In genomic region chr4:65807341-65807740, GRCm38 (mm10) we compare ENCODE assay signal across 16 mouse cellular contexts.
"Had no signal": no experiment of that assay in that cellular context is flagged by ENCODE, and none has a peak within 500 bp of the region (broad histone marks: within the 10 kb centered on the region; RNA-seq: fewer than 3 reads in every experiment).

No protein-coding gene starts in this region.

- H3K9me3 ChIP-seq: limb, embryonic 10.5 days; liver, embryonic 15.5 days; neural tube, embryonic 12.5 days; stomach, embryonic 15.5 days had no signal

- DNase-seq: kidney, adult 8-10 months; kidney, postnatal 10 days; kidney, postnatal 4 days; lung, adult 2 months; lung, postnatal 36 days; midbrain, embryonic 14.5 days; spleen, adult 18-20 months; thymus, adult 2 months; thymus, postnatal 25 days had no signal

- H3K4me1 ChIP-seq: limb, embryonic 10.5 days; liver, embryonic 15.5 days; neural tube, embryonic 12.5 days; stomach, embryonic 15.5 days had no signal

- H3K9ac ChIP-seq: liver, embryonic 15.5 days; neural tube, embryonic 12.5 days; stomach, embryonic 15.5 days had no signal

- H3K27ac ChIP-seq: layer of hippocampus, adult 2 months; limb, embryonic 10.5 days; liver, embryonic 15.5 days; neural tube, embryonic 12.5 days; stomach, embryonic 15.5 days had no signal

- H3K4me3 ChIP-seq: layer of hippocampus, adult 2 months; limb, embryonic 10.5 days; liver, embryonic 15.5 days; neural tube, embryonic 12.5 days; stomach, embryonic 15.5 days had no signal

- H3K27me3 ChIP-seq: liver, embryonic 15.5 days; neural tube, embryonic 12.5 days; stomach, embryonic 15.5 days had no signal

- H3K36me3 ChIP-seq: limb, embryonic 10.5 days; liver, embryonic 15.5 days; neural tube, embryonic 12.5 days; stomach, embryonic 15.5 days had no signal

- ATAC-seq: lung, postnatal 0 days had no signal

- H3K4me2 ChIP-seq: liver, embryonic 11.5 days; liver, embryonic 15.5 days; neural tube, embryonic 12.5 days; stomach, embryonic 15.5 days had no signal
